Mouse (Mus musculus) heart, embryonic 16.5 days (tissue): ENCODE measurements around the gene Scap. TPM values are rescaled to one million over a fixed set of nuclear protein-coding genes. Genes with fewer than 3 reads are reported as not detected.
"Not testable (repeated sequence)": the region's sequence is repeated elsewhere in the genome, so short reads cannot be mapped to it uniquely, and the experiment has no call there.

Experiments
- ATAC-seq: fragments of 200-750 bp; cut with Nextera tagmentation; replicated peaks from 2 replicates; pipeline ENCODE4 v1.8.0; 2017; ENCODE audit warnings: moderate number of reproducible peaks; ENCODE audit not compliant: insufficient read depth, low FRiP score; ENCODE audit errors: extremely low read depth
- H3K27ac ChIP-seq: fragments of 300-500 bp; sonication (generic); 2 replicates; pipeline ENCODE4 v1.5.1; 2014; ENCODE audit warnings: mild to moderate bottlenecking, low read length, control low read depth, moderate library complexity
- H3K27me3 ChIP-seq: fragments of 300-500 bp; sonication (generic); 2 replicates; pipeline ENCODE4 v1.6.1; 2014; ENCODE audit warnings: low read length, mixed read lengths; ENCODE audit not compliant: control insufficient read depth, insufficient read depth
- H3K36me3 ChIP-seq: fragments of 300-500 bp; sonication (generic); 2 replicates; pipeline ENCODE4 v1.6.1; 2014; ENCODE audit not compliant: control insufficient read depth, insufficient read depth
- H3K4me1 ChIP-seq: fragments of 300-500 bp; sonication (generic); 2 replicates; pipeline ENCODE4 v1.6.1; 2014; ENCODE audit warnings: low read length, mixed read lengths; ENCODE audit not compliant: control insufficient read depth, insufficient read depth
- H3K4me2 ChIP-seq: fragments of 300-500 bp; sonication (generic); 2 replicates; pipeline ENCODE4 v1.6.1; 2014; ENCODE audit warnings: low read depth, mild to moderate bottlenecking, control low read depth, low read length
- H3K4me3 ChIP-seq: fragments of 300-500 bp; sonication (generic); 2 replicates; pipeline ENCODE4 v1.5.1; 2014; ENCODE audit warnings: mild to moderate bottlenecking, control low read depth, low read length
- H3K9ac ChIP-seq: fragments of 300-500 bp; sonication (generic); 2 replicates; pipeline ENCODE4 v1.6.1; 2014; ENCODE audit warnings: low read length, control low read depth
- H3K9me3 ChIP-seq: fragments of 300-500 bp; sonication (generic); replicated peaks from 2 replicates; pipeline ENCODE4 v1.6.1; 2016; ENCODE audit warnings: low read length; ENCODE audit not compliant: control insufficient read depth
- WGBS: fragments of 180-500 bp; shearing (Covaris S2); extraction: QIAGEN DNeasy Blood & Tissue Kit; methylation state at CpG from one replicate; pipeline ENCODE4 v1.1.7; 2014; 5-methylcytosine and 5-hydroxymethylcytosine counted together
- polyA plus RNA-seq: library from polyadenylated mRNA; unstranded; fragments of >200 nt; fragmentation: Nextera tagmentation; extraction: Ambion mirVana; gene quantifications from 2 replicates; pipeline ENCODE4 v1.2.1, GENCODE M21; 2015

Scap gene
- polyA plus RNA-seq, 1 experiment from 2014 or later, result 22.2 TPM

DNA sequence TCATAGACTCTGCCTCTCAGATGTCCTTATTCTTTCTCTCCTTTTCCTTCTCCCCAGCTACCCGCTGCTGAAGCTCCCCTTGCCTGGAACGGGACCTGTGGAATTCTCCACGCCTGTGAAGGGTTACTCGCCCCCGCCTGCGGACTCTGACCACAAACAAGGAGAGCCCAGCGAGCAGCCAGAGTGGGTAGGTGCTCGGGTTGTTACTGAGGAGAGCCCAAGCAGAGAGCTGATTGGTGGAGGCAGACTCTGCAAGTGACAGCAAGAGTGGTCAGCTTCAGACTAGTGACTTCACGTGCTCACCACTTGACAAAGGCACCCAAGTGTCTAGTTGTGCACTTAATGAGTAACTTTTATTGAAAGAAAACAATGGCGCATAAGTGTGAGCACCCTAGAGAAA is 29.2 kb downstream of the Scap start:
- Histone ChIP-seq H3K36me3 (peaks cover 7% of the 10 kb centered on the region; the same call in 1 of the 2 replicates), H3K9me3 (no peaks in the 10 kb centered on the region), H3K4me2 (no peak overlapping the region), H3K9ac (no peak overlapping the region), H3K4me3 (no peak overlapping the region), H3K4me1 (0 out of 2 replicates have a peak, but pooled peaks cover 3% of the 10 kb centered on the region), H3K27me3 (no peaks in the 10 kb centered on the region), H3K27ac (no peak overlapping the region)
- no peak for ATAC-seq
- WGBS, result 73% methylated on average over 10 of the region's 10 CpGs

DNA sequence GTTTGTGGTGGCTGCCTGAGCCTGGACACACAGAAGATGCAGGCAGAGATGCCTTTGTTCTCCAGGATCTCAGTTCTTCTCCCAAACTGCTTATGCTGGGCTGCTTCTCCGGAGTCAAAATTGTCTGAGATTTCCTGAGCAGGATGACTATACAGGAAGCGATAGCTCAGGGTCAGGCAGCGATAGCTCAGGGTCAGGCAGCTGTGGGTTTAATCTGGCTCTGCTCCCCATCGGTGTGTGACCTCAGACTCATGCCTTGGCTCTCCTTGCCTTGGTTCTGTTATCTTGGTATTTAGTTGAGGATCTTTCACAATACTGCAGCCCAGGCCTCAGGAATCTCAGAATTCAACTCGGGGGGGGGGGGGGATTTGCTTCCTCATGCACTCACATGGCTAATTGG is 33.7 kb downstream of the Scap start:
- H3K4me2 ChIP-seq, result no peak overlapping the region
- H3K9ac ChIP-seq, result no peak overlapping the region
- H3K36me3 ChIP-seq, result peaks cover 7% of the 10 kb centered on the region; the same call in 1 of the 2 replicates
- H3K27me3 ChIP-seq, result no peaks in the 10 kb centered on the region
- H3K9me3 ChIP-seq, result no peaks in the 10 kb centered on the region
- H3K4me1 ChIP-seq, result peaks cover 13% of the 10 kb centered on the region
- ATAC-seq, result peak; percentile 54; the same call in 1 of the 2 replicates
- WGBS, result 55% methylated on average over 5 of the region's 5 CpGs
- H3K27ac ChIP-seq, result no peak overlapping the region
- H3K4me3 ChIP-seq, result no peak overlapping the region

- no peak overlapping the region for H3K4me3 ChIP-seq
- WGBS, result 58% methylated on average over 3 of the region's 3 CpGs
- H3K27me3 ChIP-seq, result no peaks in the 10 kb centered on the region
- H3K9ac ChIP-seq, result no peak overlapping the region
- H3K4me1 ChIP-seq, result peaks cover 13% of the 10 kb centered on the region
- H3K9me3 ChIP-seq, result no peaks in the 10 kb centered on the region
- peak; percentile 70 for ATAC-seq
- H3K4me2 ChIP-seq, result no peak overlapping the region
- peak overlapping the region; percentile 30 for H3K27ac ChIP-seq
- H3K36me3 ChIP-seq, result peaks cover 2% of the 10 kb centered on the region; the same call in 1 of the 2 replicates
Measured at GRCm38 (mm10) chr9:110369860-110370259, 36.8 kb downstream of the Scap start.

DNA sequence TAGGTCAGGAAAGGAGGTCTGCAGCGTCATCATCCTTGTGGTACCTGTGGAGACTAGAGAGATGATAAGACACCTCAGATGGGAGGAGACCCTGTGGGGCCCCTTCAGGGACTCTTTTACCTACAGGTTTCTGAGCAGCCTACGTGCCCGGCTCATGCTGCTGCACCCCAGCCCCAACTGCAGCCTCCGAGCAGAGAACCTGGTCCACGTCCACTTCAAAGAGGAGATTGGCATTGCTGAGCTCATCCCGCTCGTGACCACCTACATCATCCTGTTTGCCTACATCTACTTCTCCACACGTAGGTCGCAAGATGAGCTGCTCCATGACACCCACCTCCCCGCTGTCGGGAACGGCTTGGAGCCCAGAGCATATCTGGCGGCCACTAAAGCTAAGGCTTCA is 40.8 kb downstream of the Scap start:
- no peak overlapping the region for H3K4me2 ChIP-seq
- H3K27me3 ChIP-seq, result no peaks in the 10 kb centered on the region
- WGBS, result 86% methylated on average over 13 of the region's 13 CpGs
- H3K9me3 ChIP-seq, result no peaks in the 10 kb centered on the region
- H3K9ac ChIP-seq, result no peak overlapping the region
- H3K36me3 ChIP-seq, result peaks cover 14% of the 10 kb centered on the region
- H3K27ac ChIP-seq, result no peak overlapping the region
- no peak overlapping the region for H3K4me3 ChIP-seq
- ATAC-seq, result no peak
- H3K4me1 ChIP-seq, result peaks cover 10% of the 10 kb centered on the region

GRCm38 (mm10) chr9:110375668-110376067 is 42.6 kb downstream of the Scap start:
- H3K4me1 ChIP-seq, result no peaks in the 10 kb centered on the region
- no peak for ATAC-seq
- no peak overlapping the region for H3K4me3 ChIP-seq
- H3K36me3 ChIP-seq, result peaks cover 14% of the 10 kb centered on the region
- no peaks in the 10 kb centered on the region for H3K9me3 ChIP-seq
- no peak overlapping the region for H3K4me2 ChIP-seq
- no peak overlapping the region for H3K9ac ChIP-seq
- H3K27me3 ChIP-seq, result no peaks in the 10 kb centered on the region
- 58% methylated on average over 3 of the region's 3 CpGs for WGBS
- H3K27ac ChIP-seq, result no peak overlapping the region

DNA sequence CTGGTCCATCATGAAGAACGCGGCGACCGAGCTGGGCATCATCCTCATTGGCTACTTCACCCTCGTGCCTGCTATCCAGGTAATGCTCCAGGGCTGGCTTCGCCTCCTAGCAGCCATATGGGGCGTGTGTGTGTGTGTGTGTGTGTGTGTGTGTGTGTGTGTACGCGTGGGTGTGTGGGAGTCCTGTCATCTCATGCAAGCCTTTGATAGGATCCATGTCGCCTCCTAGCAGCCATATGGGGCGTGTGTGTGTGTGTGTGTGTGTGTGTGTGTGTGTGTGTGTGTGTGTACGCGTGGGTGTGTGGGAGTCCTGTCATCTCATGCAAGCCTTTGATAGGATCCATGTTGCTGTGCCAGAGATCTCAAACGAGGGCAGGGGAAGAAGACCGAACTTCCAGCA is 44.6 kb downstream of the Scap start:
- not testable (repeated sequence) for ATAC-seq, H3K4me3 ChIP-seq, H3K27ac ChIP-seq, H3K4me1 ChIP-seq, H3K9ac ChIP-seq, H3K4me2 ChIP-seq, H3K9me3 ChIP-seq, H3K27me3 ChIP-seq
- WGBS, result 81% methylated on average over 13 of the region's 15 CpGs
- H3K36me3 ChIP-seq, result peaks cover 14% of the 10 kb centered on the region

GRCm38 (mm10) chr9:110379361-110379760 is 46.3 kb downstream of the Scap start:
- Histone ChIP-seq H3K9ac (no peak overlapping the region), H3K9me3 (no peaks in the 10 kb centered on the region), H3K36me3 (peaks cover 23% of the 10 kb centered on the region), H3K4me3 (no peak overlapping the region), H3K27me3 (no peaks in the 10 kb centered on the region), H3K4me1 (no peaks in the 10 kb centered on the region), H3K4me2 (no peak overlapping the region), H3K27ac (no peak overlapping the region)
- no peak for ATAC-seq
- WGBS, result 91% methylated on average over 8 of the region's 8 CpGs

DNA sequence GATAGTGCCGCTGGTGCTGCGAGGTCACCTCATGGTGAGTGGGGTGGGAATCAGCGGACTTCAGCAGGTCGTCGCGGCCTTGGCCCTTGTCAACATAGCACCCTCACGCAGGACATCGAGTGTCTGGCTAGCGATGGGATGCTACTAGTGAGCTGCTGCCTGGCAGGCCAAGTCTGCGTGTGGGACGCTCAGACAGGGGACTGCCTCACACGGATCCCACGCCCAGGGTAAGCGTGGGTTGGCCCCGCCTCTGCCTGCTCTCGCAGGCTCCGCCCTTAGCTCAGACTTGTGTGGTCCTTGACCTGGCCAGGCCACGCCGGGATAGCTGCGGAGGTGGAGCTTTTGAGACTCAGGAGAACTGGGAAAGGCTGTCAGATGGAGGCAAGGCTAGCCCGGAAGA is 47.6 kb downstream of the Scap start:
- Histone ChIP-seq H3K9me3 (no peaks in the 10 kb centered on the region), H3K4me3 (peak overlapping the region; percentile 19), H3K4me2 (peak overlapping the region; percentile 60), H3K4me1 (no peaks in the 10 kb centered on the region), H3K9ac (no peak overlapping the region), H3K36me3 (peaks cover 35% of the 10 kb centered on the region), H3K27me3 (no peaks in the 10 kb centered on the region), H3K27ac (no peak overlapping the region)
- WGBS, result 27% methylated on average over 21 of the region's 21 CpGs
- ATAC-seq, result no peak

- H3K9me3 ChIP-seq, result no peaks in the 10 kb centered on the region
- 74% methylated on average over 12 of the region's 12 CpGs for WGBS
- no peak overlapping the region for H3K9ac ChIP-seq
- H3K4me2 ChIP-seq, result no peak overlapping the region
- H3K4me1 ChIP-seq, result no peaks in the 10 kb centered on the region
- no peak overlapping the region for H3K4me3 ChIP-seq
- H3K36me3 ChIP-seq, result peaks cover 41% of the 10 kb centered on the region
- H3K27me3 ChIP-seq, result no peaks in the 10 kb centered on the region
- ATAC-seq, result no peak
- H3K27ac ChIP-seq, result no peak overlapping the region
Measured at GRCm38 (mm10) chr9:110381292-110381691, 48.2 kb downstream of the Scap start.
